Mouse (Mus musculus): ENCODE data around the gene Ly6c2. TPM values are rescaled to one million over a fixed set of nuclear protein-coding genes. Genes with fewer than 3 reads are reported as not detected.

Gene Ly6c2
- polyA plus RNA-seq, 1 experiment from 2014 or later = 11.2 TPM

Other genes starting within 250 kb of the Ly6c2 start
- 2.2 and 3.2 TPM in 2 replicates for gene 2010109I03Rik, start 214.9 kb downstream of the Ly6c2 start, polyA plus RNA-seq (2015; fragmentation: Nextera tagmentation; extraction: Ambion mirVana)
- gene Ly6i, start 128.5 kb downstream of the Ly6c2 start, polyA plus RNA-seq (2015; fragmentation: Nextera tagmentation; extraction: Ambion mirVana) = 1.7 and 2.1 TPM in 2 replicates
- 87.4 and 94.5 TPM in 2 replicates for gene Ly6a, start 113.9 kb downstream of the Ly6c2 start, polyA plus RNA-seq (2015; fragmentation: Nextera tagmentation; extraction: Ambion mirVana)
- gene Ly6c1, start 63.1 kb downstream of the Ly6c2 start, polyA plus RNA-seq (2015; fragmentation: Nextera tagmentation; extraction: Ambion mirVana) = 41.5 and 44.8 TPM in 2 replicates
- gene Ly6g, start 43.3 kb upstream of the Ly6c2 start, polyA plus RNA-seq (2015; fragmentation: Nextera tagmentation; extraction: Ambion mirVana) = 2.4 and 3.1 TPM in 2 replicates
- gene BC025446, start 104.4 kb upstream of the Ly6c2 start, polyA plus RNA-seq (2015; fragmentation: Nextera tagmentation; extraction: Ambion mirVana) = not detected in 2 replicates
- 0.52 and 0.73 TPM in 2 replicates for gene Ly6f, start 156.5 kb upstream of the Ly6c2 start, polyA plus RNA-seq (2015; fragmentation: Nextera tagmentation; extraction: Ambion mirVana)

All from thymus, postnatal 0 days (tissue).